Mouse (Mus musculus): ENCODE results near the gene Cnot9.

- TF ChIP-seq CTCF (IDR thresholded peaks at IDR 0.05) = no peak
- no peak for TF ChIP-seq EP300 (IDR thresholded peaks at IDR 0.05)
Observed at GRCm38 (mm10) chr1:74505721-74506464, at the start of gene Cnot9.

Data from lung, postnatal 0 days (tissue).